Mouse (Mus musculus) left cerebral cortex, postnatal 36 days (tissue): ENCODE results near the gene Cct8l1. TPM values are rescaled to one million over a fixed set of nuclear protein-coding genes. Genes with fewer than 3 reads are reported as not detected.

Experiments
- DNase-seq, 2 experiments: peaks; one replicate each; pipeline ENCODE4 v3.0.0; 2021 to 2022; ENCODE audit warnings: low spot score in 2 of 2, mixed read lengths in 1 of 2
- intact Hi-C: fragments of 180-260 bp; cut with DNase I; formaldehyde crosslinking; loops from one replicate; pipeline ENCODE4 v1.15.1; 2025
- total RNA-seq, 2 experiments: library from RNA; stranded (reverse); gene quantifications; 2 replicates each; pipeline ENCODE4 v1.2.3; 2021

Cct8l1 gene
- under 1 TPM in 1 of 2 experiments, not detected in 1; 0.27 TPM for total RNA-seq

DNA sequence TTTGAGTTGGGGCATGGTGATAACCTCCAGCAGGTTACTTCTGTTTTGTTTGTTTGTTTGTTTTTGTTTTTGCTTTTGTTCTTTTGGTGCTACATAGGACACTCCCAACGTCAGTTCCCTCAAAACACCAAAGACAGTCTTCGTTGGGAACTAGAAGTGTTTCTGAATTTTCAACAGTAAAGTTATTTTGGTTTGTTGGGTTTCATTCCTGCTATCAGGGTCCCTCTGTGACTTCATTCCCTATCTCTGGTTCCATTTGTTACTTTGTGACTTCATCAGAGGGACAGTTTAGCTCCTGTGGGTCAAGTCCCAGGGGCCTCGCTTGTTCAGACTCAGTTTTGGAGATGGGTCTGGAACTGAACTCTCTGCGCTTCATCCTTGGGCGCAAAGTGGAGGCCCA is at the start of gene Cct8l1:
Cct8l1 (plus strand) TSS at position 301 of the 400 bp plus-strand sequence.
- no peak for DNase-seq
- intact Hi-C loops: no loop called here

DNA sequence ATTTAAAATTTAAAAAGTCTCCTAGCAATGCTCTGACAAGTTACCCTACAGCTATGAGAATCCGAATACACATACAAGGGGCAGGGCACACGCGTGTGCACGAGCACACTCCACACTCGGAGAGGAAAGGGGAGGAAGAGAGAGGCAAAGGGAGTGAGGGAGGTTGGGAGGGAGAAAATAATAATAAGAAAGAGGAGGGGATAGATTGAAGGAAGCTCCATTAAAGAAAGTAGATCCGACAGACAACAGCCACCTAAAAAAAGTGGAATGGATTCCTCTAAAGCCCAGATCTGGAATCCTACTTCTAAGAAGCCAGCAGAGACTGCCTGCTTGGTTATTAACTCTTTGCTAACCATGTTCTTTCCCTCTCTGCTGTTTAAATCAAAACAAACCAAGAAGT is 43.8 kb upstream of the Cct8l1 start:
- intact Hi-C loops: no loop called here
- DNase-seq: no peak

DNA sequence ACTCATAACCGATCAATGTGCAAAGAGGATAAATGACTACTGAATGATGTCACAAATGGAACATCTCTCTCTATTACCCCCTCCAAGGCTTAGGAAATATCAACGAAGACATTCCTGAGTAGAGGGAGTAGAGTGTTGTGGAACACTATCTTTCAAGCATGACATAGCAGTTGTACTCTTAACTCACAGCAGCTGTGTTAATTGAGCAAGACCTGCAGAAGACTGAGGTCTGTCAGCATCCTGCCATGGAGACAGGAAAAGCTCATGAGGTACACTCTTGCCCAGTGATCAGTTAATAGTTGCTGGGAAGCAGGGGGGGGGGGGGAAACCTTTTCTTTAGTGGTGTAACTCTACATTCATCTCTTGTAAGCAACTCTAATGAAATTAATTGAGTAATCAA is 40.1 kb upstream of the Cct8l1 start:
- DNase-seq: no peak
- intact Hi-C loops: no loop called here

DNA sequence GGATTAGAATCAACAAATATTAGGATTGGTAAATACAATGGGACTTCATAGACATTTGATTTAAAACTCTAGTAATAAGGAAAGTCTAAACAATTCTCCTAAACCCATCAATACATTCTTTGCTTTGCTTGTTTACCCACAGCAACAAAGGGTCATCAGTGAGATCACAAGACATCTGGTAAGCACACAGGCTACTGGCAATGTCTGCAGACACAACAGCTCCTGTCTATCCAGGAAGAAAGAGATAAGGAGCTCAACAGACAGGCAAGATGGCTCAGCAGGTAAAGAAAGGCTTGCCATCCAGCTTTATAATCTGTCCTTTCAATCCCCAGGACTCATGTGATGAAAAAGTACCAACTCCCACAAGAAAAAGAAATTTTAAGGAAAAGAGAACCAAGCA is 37.0 kb upstream of the Cct8l1 start:
- no peak for DNase-seq
- intact Hi-C loops: no loop called here

DNA sequence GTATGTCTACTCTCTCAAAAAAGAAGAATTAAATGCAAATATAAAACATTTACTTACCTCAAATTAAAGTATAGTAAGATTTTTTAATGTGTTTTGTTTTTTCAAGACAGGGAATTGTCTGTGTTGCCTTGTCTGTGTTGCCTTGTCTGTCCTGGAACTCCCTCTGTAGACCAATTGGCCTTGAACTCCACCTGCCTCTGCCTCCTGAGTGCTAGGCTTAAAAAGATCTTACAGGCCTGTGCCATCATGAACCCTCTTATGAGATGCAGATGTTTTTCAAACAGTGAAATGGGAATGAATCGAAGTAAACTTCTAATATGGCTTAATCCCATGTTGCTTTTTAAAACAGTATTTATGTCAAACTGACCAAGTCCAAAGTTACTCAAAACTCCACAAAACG is 19.2 kb upstream of the Cct8l1 start:
- intact Hi-C loops: loop anchor here (5.0 to 10.0 kb wide), 4 partner anchors 59 to 338 kb away; no protein-coding TSS in a partner anchor

DNA sequence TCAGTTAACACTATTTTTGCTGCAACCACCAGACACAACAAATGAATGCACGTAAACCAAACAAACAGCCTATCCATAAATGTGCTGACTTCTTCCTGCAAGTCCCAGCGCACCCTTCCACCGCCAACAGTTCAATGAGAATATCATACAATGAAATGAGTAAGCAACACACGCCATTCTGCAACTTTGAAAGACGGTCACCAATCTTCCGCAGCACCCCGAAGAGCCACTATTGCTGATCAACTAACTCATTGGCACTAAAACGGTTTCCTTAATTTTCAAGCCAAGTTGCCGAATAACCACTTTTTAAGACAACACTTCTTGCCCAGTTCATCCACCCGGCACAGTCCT is 18.5 kb upstream of the Cct8l1 start:
- intact Hi-C loops: loop anchor here (5.0 to 10.0 kb wide), 4 partner anchors 60 to 337 kb away; no protein-coding TSS in a partner anchor
- peak in 1 of 2 experiments; percentile 9 for DNase-seq

More for the DNA sequence above, 19.2 kb upstream of the Cct8l1 start:
- no peak for DNase-seq

DNA sequence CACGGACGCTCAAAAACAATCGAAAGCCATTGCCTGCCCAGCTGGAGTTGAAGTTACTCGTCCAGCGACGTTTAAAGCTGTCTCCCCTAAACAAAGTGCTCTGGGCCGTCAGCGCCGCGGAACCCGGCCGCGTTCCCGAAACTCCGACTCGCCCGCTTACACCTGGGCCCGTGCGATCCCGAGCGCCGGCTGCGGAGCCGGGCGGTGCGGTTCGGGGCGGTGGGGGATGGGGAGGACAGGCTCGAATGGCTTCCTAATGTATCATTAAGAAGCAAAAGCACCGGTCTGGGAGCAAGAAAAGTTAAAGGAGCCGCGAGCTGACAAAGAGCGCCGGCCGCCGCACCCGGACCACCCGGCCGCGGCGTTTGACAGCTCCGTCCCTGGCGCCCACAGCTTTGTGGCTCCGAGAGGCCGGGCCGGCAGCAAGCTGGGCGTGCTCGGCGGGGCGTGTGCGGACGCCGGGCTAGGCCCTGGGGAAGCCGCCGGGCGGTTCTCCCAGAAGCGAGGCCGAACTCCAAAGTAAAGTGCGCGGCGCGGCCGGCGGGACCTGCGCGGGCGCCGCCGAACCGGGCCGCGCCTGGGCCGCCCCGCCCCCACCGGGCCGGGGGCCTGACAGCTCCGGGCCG is 18.0 kb upstream of the Cct8l1 start:
- intact Hi-C loops: loop anchor here (2.0 to 10.0 kb wide), 5 partner anchors 61 to 337 kb away; no protein-coding TSS in a partner anchor
- peak in 1 of 2 experiments; percentile 61 for DNase-seq

DNA sequence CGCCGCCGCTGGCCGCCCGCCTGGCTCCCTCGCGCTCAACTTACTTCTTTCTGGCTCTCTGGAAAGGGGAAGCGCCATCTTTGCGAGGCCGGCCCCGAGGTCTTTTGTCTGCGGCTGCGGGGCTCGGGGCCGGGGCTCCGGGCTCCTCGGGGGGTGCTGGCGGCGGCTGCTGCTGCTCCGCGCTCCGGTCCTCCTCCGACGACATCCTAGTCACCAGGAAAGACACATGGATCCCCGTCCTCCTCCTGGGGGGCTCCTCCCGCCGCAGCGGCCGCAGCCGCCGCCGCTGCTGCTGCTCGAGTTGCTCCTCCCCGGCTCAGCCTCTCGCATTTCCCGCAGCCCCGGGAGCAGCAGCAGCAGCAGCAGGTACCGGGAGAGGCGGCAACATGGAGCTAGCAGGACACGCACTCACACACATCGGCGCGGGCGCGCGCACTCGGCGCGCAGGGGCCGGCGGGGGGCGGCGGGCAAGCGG is 17.5 kb upstream of the Cct8l1 start, which contains the start of gene Kmt2c:
Kmt2c (minus strand) TSS at position 438 of the 475 bp plus-strand sequence.
- intact Hi-C loops: loop anchor here (2.0 to 10.0 kb wide), 5 partner anchors 61 to 336 kb away; no protein-coding TSS in a partner anchor
- peak; percentile 77 to 81 for DNase-seq

DNA sequence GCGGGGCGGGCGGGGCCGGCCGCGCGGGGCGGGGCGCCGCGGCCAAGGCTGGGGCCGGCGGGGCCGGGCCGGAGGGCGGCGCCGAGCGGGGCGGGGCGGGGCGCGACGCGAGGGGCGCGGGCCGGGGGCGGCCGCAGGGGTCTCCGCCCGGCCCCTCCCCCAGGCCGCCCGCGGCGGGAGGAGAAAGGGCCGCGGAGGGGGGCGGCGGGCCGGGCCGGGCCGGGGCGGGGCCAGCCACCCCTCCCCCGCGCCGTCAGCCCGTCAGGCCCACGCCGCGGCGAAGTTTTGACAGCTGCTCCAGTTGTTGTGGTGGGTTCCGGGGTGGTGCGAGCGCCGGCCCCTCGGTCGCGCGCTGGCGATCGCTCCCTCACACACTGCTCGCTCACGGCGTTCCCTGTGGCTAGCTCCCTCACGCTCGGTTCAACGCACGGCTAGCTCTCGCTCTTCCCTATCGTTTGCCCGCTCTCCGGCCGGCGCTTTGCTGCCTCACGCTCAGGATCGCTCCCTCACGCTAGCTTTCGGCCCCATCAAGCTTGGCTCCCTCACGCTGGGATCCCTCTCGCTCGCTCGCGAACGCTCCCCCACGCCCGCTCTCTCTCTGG is 16.9 kb upstream of the Cct8l1 start:
- intact Hi-C loops: loop anchor here (1.0 to 10.0 kb wide), 7 partner anchors 30 to 336 kb away; no protein-coding TSS in a partner anchor
- no peak for DNase-seq

DNA sequence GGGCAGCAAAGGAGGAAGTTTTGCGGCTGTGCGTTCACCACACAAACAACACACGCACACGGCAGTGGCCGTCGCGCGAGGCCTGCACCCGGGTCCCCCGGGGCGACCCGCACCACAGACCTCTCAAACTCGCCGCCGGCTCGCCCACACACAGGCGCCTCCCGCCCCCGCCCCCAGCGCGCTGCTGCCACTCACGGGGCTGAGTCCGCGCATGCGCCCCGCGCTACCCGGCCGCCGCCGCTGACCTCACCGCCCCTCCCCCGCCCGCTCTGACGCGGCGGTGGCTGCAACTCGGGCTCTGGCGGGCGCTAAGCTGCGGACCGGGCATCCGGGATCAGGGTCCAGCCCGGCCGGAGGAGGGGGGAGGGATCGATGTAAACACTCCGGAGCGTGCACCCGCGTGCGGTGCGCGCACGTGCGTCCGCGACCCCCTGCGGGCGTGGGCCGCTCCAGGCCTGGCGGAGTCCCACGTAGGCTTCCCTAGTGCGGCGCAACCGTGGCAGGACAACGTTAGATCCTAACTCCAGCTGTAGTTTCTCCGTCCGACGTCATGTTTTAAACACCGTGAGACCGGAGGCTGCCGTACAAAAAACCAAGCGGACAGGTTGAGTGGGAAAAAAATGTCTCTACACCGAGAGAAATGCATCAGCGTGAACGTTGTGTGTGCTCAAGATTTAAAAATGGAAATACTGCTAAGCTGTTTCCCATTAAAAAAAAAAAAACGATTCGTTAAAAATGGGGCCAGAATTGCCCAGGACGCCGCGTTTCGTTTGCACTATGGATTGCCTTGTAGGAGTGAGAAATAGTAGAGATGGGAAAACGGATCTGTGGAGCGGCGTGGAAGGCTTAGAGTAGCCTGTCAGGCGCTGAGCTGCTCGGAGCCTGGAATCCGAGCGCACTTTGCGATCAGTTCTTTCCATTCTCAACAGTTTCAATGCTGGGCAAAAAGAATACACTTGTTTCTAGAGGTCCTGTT is 16.2 kb upstream of the Cct8l1 start:
- DNase-seq: peak; percentile 97 to 99
- intact Hi-C loops: loop anchor here (1.0 to 10.0 kb wide), 7 partner anchors 30 to 335 kb away; no protein-coding TSS in a partner anchor

DNA sequence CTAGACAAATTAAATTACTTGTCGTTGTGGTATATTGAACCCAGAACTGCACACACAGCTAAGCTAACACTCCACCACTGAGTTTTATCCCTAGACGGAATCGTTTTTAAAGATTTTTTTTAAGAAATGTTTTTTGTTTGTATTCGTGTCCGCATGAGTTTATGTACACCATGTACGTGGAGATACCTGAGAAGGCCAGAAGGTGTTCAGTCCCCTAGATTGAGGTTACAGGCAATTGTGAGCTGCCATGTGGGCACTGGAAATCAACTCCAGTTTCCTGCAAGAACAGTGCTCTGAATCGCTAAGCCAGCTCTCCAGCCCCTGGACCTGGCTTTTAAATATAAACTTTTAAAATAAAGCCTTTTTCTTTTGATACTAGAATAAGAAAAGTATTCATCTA is 15.2 kb upstream of the Cct8l1 start:
- intact Hi-C loops: no loop called here
- no peak for DNase-seq

DNA sequence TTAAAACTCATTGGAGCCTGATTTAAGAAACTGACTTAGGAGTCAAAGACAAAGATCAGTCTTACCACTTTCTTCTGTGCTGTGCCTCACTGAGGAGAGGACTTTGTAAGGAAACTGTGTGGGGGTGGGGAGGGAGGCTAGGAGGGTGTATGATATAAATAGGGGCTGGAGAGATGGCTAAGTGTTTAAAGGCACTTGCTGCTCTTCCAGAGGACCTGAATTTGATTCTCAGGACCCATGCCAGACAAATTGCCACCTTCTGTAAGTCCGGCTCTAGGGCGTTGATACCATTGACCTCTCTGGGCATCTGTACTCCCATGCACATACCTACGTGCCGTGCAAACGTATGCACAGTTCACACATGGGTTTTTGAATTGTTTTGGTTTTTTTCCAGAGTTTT is 9.8 kb upstream of the Cct8l1 start:
- intact Hi-C loops: no loop called here
- no peak for DNase-seq

DNA sequence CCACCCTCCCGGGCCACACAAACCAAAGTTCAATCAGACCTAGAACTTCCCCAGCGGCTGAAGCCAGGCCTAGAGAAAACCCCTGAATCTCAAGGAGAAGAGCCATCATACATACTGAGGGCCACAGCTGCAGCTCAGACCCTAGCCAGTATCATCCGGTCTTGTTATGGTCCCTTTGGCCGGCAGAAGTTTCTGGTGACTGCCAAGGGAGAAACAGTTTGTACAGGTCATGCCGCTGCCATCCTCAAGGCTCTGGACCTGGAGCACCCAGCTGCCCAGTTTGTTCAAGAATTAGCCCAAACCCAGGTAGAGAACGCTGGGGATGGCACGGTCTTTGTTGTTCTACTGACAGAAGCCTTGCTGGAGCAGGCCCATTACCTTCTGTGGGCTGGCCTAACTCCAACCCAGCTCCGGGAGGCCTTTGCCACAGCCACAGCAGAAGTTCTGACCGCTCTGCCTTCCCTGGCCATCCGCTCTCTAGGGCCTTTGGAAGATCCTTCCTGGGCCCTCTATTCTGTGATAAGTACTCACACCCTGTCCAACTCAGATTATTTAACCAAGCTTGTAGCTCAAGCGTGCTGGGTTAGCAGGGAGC is 531 bp downstream of the Cct8l1 start:
- intact Hi-C loops: no loop called here
- DNase-seq: no peak

DNA sequence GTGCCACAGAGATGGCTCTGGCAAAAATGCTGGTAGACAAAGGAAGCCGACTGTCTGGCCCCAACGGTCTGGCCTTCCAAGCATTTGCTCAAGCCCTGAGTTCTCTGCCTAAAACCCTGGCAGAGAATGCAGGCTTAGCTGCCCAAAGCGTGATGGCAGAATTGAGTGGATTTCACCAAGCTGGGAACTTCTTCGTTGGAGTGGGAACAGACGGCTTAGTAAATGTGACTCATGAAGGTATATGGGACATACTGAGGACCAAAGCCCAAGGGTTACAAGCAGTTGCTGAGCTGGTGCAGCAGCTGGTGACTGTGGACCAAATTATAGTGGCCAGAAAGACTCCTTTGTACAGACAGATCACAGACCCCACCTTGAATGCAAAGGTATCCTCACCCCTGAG is 1.7 kb downstream of the Cct8l1 start:
- intact Hi-C loops: no loop called here
- no peak for DNase-seq

DNA sequence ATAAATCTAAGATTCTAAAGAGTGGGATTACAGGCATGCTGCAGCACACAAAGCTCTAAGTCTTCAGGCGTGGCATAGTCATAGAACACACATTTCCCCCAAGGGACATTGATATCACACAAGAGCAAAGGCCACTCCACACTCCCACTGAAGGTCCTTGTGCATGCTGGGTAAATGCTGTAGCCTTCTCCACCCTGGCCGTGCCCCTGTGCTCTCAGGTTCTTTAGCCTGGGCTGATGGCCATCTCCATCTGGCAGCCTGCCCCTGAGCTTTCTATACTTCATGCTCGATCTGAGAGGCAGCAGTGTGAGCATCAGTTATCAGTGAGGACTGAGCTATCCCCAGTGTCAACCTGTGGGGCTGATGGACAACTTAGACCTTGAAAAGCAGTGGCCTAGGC is 4.0 kb downstream of the Cct8l1 start:
- DNase-seq: no peak
- intact Hi-C loops: no loop called here

DNA sequence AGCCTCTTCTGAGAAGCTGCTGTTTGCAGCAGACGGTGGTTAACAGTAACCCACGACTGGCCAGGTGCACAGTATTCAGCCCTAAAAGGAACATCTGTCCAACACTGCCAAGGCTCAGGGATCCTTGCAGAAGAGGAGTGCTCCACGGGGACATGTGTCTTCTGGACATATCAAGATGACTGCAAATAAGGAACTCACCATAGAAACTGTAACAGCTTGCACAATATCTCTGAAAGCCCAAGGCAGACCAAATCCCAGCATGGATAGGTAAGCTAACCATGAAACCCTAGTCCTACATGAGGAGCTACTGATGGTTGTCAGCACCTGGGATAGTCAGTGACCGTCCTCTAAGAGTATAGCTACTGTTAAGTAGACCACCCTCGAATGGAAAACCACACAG is 5.6 kb downstream of the Cct8l1 start:
- intact Hi-C loops: no loop called here

DNA sequence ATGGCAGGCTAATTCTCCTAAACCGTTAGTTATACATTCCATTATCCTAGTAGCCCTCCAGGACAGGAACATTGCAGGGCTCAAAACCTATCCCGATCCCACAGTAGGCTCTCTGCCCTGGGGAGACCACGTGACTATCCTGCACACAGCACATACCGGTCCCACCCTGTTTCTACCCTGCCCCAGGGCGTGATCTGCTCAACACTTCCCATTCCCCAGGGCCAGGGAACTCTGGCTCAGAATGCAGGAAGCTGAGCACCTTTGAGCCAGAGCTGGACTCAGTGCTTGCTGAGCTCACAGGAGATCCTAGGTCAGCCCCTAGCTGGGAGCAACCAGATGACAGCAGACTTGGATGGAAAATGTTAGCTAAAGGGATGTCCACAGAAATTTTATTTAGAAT is 10.2 kb downstream of the Cct8l1 start:
- intact Hi-C loops: loop anchor here (5.0 kb wide), 1 partner anchor 99 kb away; no protein-coding TSS in a partner anchor
- no peak for DNase-seq

More for the DNA sequence above, 5.6 kb downstream of the Cct8l1 start:
- no peak for DNase-seq

DNA sequence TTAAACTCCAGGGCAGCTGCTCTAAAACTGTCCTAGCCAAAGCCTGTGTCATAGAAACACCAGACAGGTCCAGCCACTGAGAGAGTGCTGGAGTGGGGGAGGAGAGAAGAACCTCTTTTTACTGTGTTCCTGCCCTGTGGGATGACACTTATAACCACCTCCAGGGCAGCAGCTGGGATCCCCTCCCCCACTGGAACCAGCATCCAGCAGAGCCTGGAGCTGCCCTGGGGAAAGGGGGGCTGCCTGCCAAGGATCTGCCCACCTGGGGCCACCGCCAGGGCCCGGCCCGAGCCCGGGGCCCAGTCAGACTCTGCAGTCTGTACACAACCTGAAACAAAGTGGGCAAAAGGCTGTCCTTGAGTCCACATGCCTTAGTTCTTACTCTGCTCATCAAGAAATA is 11.1 kb downstream of the Cct8l1 start:
- intact Hi-C loops: loop anchor here (5.0 kb wide), 1 partner anchor 100 kb away; no protein-coding TSS in a partner anchor
- no peak for DNase-seq

DNA sequence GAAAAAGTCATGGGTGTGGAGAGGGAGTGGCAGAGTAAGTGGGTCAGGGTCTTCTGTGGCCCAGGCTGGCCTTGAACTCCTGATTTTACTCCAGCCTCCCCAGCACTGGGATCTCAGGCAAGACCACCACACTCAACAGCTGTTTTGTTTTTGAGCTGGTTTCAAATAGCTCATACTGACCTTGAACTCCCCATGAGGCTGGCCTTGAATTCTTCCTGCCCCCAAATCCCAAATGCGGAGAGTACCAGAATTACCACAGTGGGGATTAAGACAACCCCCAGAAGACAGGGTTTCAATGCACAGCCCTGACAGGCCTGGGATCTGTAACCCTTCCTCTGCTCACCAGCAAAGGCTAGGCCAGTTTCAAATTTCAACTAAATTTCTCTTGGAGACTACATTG is 12.1 kb downstream of the Cct8l1 start:
- DNase-seq: no peak
- intact Hi-C loops: loop anchor here (5.0 kb wide), 1 partner anchor 101 kb away; no protein-coding TSS in a partner anchor
